Mouse (Mus musculus) heart, embryonic 11.5 days (tissue): Measurements from ENCODE around the gene Rwdd2b. TPM values are rescaled to one million over a fixed set of nuclear protein-coding genes. Genes with fewer than 3 reads are reported as not detected.

ENCODE experiments used
- ATAC-seq: fragments of 200-750 bp; cut with Nextera tagmentation; replicated peaks from 2 replicates; pipeline ENCODE4 v1.8.0; 2017; ENCODE audit warnings: moderate library complexity; ENCODE audit not compliant: insufficient number of reproducible peaks, low FRiP score, low TSS enrichment
- H3K27ac ChIP-seq: fragments of 300-500 bp; sonication (generic); 2 replicates; pipeline ENCODE4 v1.5.1; 2014; ENCODE audit warnings: mild to moderate bottlenecking, low read depth, low read length
- H3K27me3 ChIP-seq: fragments of 300-500 bp; sonication (generic); 2 replicates; pipeline ENCODE4 v1.6.1; 2014; ENCODE audit warnings: mild to moderate bottlenecking, low read length, mixed read lengths; ENCODE audit not compliant: control insufficient read depth, insufficient read depth
- H3K36me3 ChIP-seq: fragments of 300-500 bp; sonication (generic); 2 replicates; pipeline ENCODE4 v1.6.1; 2014; ENCODE audit warnings: mild to moderate bottlenecking, low read length, moderate library complexity, mixed read lengths; ENCODE audit not compliant: control insufficient read depth, insufficient read depth
- H3K4me1 ChIP-seq: fragments of 300-500 bp; sonication (generic); 2 replicates; pipeline ENCODE4 v1.6.1; 2014; ENCODE audit warnings: low read length; ENCODE audit not compliant: control insufficient read depth, insufficient read depth
- H3K4me2 ChIP-seq: fragments of 300-500 bp; sonication (generic); 2 replicates; pipeline ENCODE4 v1.6.1; 2014; ENCODE audit warnings: mild to moderate bottlenecking, moderate library complexity
- H3K4me3 ChIP-seq: fragments of 300-500 bp; sonication (generic); 2 replicates; pipeline ENCODE4 v1.5.1; 2014; ENCODE audit warnings: low read depth, low read length
- H3K9ac ChIP-seq: fragments of 300-500 bp; sonication (generic); 2 replicates; pipeline ENCODE4 v1.6.1; 2014; ENCODE audit warnings: mild to moderate bottlenecking, low read depth, low read length, moderate library complexity
- H3K9me3 ChIP-seq: fragments of 300-500 bp; sonication (generic); replicated peaks from 2 replicates; pipeline ENCODE4 v1.6.1; 2016; ENCODE audit warnings: low read length; ENCODE audit not compliant: control insufficient read depth
- whole genome bisulfite sequencing: fragments of 180-500 bp; shearing (Covaris S2); extraction: QIAGEN DNeasy Blood & Tissue Kit; methylation state at CpG from one replicate; pipeline ENCODE4 v1.1.7; 2014; ENCODE audit not compliant: insufficient replicate concordance; 5-methylcytosine and 5-hydroxymethylcytosine counted together
- polyA plus RNA-seq: library from polyadenylated mRNA; unstranded; fragments of >200 nt; fragmentation: Nextera tagmentation; extraction: Ambion mirVana; gene quantifications from 2 replicates; pipeline ENCODE4 v1.2.1, GENCODE M21; 2014

Gene Rwdd2b
- polyA plus RNA-seq, 1 experiment from 2014 or later, result 11.7 TPM

DNA sequence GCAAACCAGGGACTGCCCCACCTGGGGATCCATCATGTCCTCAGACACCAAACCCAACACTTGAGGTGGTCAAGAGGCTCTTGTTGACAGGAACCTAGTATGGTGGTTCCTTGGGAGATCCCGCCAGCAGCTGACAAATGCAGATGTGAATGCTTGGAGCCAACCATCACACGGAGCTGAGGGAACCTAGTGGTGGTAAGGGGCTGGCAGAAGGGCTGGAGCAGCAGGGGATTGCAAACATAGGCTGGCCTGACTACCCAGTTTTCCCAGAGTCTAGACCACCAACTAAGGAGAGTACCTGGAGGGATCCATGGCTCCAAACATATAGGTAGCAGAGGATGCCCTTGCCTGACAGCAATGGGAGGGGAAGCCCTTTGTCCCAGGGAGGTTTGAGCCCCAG, 12.9 kb upstream of the Rwdd2b start:
- Histone ChIP-seq H3K27me3 (no peaks in the 10 kb centered on the region), H3K27ac (no peak overlapping the region), H3K36me3 (no peaks in the 10 kb centered on the region), H3K4me3 (no peak overlapping the region), H3K4me1 (peaks cover 6% of the 10 kb centered on the region; the same call in 1 of the 2 replicates), H3K9ac (no peak overlapping the region), H3K9me3 (no peaks in the 10 kb centered on the region), H3K4me2 (no peak overlapping the region)
- WGBS, result 80% methylated on average over 2 of the region's 2 CpGs
- ATAC-seq, result no peak

DNA sequence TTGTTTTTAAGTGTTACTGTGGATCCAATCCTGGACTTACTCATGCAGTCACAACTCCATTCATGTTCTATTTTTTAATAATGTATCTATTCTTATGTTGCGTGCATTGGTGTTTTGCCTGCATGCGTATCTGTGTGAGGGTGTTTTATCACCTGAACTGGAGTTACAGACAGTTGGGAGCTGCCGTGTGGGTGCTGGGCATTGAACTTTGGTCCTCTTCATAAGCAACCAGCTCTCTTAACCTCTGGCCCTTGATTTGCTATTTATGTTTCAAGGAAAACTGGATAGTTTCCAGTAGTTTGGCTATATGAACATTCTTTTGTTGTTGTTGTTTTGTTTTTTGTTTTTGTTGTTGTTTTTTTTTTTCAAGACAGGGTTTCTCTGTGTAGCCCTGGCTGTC, 5.2 kb upstream of the Rwdd2b start:
- no peak for ATAC-seq
- H3K27ac ChIP-seq, result no peak overlapping the region
- H3K9me3 ChIP-seq, result no peaks in the 10 kb centered on the region
- H3K9ac ChIP-seq, result no peak overlapping the region
- no peaks in the 10 kb centered on the region for H3K27me3 ChIP-seq
- no peak overlapping the region for H3K4me3 ChIP-seq
- peaks cover 6% of the 10 kb centered on the region for H3K4me1 ChIP-seq
- H3K36me3 ChIP-seq, result no peaks in the 10 kb centered on the region
- no peak overlapping the region for H3K4me2 ChIP-seq
- WGBS, result 90% methylated on average over 3 of the region's 3 CpGs

- ATAC-seq, result no peak
- Histone ChIP-seq H3K27me3 (no peaks in the 10 kb centered on the region), H3K9ac (no peak overlapping the region), H3K27ac (no peak overlapping the region), H3K36me3 (no peaks in the 10 kb centered on the region), H3K9me3 (no peaks in the 10 kb centered on the region), H3K4me3 (no peak overlapping the region), H3K4me1 (peaks cover 6% of the 10 kb centered on the region), H3K4me2 (no peak overlapping the region)
These were observed 4.7 kb upstream of the Rwdd2b start for GRCm38 (mm10) chr16:87445110-87445509.

- Histone ChIP-seq H3K36me3 (no peaks in the 10 kb centered on the region), H3K9me3 (no peaks in the 10 kb centered on the region), H3K4me2 (no peak overlapping the region), H3K4me3 (no peak overlapping the region), H3K27ac (no peak overlapping the region), H3K27me3 (no peaks in the 10 kb centered on the region), H3K4me1 (peaks cover 9% of the 10 kb centered on the region), H3K9ac (no peak overlapping the region)
- 39% methylated on average over 1 of the region's 1 CpGs for WGBS
- ATAC-seq, result no peak
These were observed 3.7 kb upstream of the Rwdd2b start for GRCm38 (mm10) chr16:87444071-87444470.

DNA sequence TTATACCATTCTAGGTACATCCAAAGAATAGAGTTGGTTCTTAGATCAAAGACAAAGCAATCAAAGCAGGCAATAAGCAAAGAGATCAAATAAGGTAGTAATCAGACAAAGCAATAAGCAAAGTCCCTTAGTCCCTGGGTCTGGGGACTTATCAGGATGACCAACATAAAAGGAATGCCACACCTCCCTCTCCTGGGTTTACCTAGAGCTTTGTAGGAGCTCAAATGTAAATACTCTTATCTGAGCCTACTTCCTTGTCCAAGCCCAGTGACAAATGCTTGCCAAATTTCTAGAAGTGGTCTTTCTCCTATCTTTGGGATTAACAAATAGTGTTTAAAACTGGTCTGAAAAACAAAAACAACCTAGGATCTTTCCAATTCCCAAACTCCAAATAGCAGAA, 2.9 kb upstream of the Rwdd2b start:
- H3K4me3 ChIP-seq, result no peak overlapping the region
- no peaks in the 10 kb centered on the region for H3K36me3 ChIP-seq
- no peak overlapping the region for H3K9ac ChIP-seq
- no peak for ATAC-seq
- H3K4me1 ChIP-seq, result peaks cover 9% of the 10 kb centered on the region
- no peaks in the 10 kb centered on the region for H3K9me3 ChIP-seq
- H3K4me2 ChIP-seq, result no peak overlapping the region
- H3K27me3 ChIP-seq, result no peaks in the 10 kb centered on the region
- H3K27ac ChIP-seq, result no peak overlapping the region

DNA sequence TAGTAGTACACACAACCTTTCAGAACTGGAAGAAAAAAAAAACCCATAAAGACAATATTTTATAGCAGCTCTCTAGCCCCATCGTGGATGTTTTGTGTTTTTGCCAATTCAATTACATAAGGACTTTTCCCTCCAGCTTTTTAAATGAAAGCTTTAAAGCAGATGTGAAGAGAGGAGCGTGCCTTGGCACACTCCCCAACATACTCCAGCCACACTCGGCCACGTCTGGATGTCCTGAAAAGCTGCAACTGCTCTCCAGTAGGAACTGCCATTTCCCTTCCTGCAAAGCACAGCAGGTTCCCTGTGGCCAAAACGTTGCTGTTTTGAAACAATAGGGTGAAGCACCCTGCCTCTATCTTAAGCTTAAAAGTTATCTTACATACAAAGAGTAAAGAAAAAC, 1.9 kb upstream of the Rwdd2b start:
- Histone ChIP-seq H3K4me1 (peaks cover 9% of the 10 kb centered on the region), H3K36me3 (no peaks in the 10 kb centered on the region), H3K4me3 (no peak overlapping the region), H3K27ac (no peak overlapping the region), H3K9me3 (no peaks in the 10 kb centered on the region), H3K4me2 (no peak overlapping the region), H3K9ac (no peak overlapping the region), H3K27me3 (no peaks in the 10 kb centered on the region)
- no peak for ATAC-seq
- 46% methylated on average over 5 of the region's 5 CpGs for WGBS

DNA sequence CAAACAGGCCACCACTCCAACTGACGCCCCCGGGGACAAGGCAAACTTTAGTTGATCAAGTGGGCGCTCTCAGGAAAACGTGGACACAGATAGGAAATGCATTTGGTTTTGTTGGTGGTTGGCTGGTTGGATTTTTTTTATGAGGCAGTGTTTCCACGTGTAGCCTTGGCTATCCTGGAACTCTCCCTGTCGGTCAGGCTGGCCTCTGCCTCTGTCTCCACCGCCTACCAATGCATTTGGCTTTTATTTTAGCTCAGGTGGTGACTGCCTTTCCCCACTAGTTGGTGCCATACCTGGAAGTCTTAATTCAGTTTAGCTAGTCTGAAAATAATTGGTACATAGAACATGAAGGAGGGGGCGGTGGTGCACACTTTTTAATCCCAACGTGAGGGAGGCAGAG, 716 bp upstream of the Rwdd2b start:
- Histone ChIP-seq H3K4me1 (peaks cover 9% of the 10 kb centered on the region), H3K9me3 (no peaks in the 10 kb centered on the region), H3K9ac (peak overlapping the region; percentile 92), H3K27me3 (no peaks in the 10 kb centered on the region), H3K4me2 (peak overlapping the region; percentile 85), H3K27ac (no peak overlapping the region), H3K4me3 (peak overlapping the region; percentile 85), H3K36me3 (no peaks in the 10 kb centered on the region)
- WGBS, result 23% methylated on average over 9 of the region's 9 CpGs
- no peak for ATAC-seq

DNA sequence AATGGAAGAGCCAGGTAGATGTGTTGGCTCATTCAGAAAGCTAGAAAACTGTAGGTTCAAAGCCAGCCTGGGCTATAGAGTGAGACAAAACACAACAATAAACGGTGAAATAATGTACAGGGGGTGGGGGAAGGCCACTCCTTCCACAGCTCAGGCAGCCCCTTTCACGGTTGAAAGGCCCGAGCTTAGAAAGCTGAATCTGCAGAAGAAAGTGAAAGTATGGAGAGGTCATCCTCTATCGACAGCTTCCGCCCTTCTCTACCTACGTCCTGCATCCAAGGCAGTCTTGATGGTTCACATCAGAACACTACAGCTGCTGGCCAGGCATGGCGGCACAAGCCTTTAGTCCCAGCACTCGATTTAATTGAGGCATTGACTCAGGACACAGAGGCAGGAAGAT, 1.7 kb downstream of the Rwdd2b start:
- H3K4me1 ChIP-seq, result peaks cover 9% of the 10 kb centered on the region
- no peaks in the 10 kb centered on the region for H3K36me3 ChIP-seq
- WGBS, result 92% methylated on average over 8 of the region's 8 CpGs
- H3K4me3 ChIP-seq, result no peak overlapping the region
- no peak for ATAC-seq
- H3K9ac ChIP-seq, result no peak overlapping the region
- H3K27ac ChIP-seq, result no peak overlapping the region
- no peak overlapping the region for H3K4me2 ChIP-seq
- no peaks in the 10 kb centered on the region for H3K9me3 ChIP-seq
- no peaks in the 10 kb centered on the region for H3K27me3 ChIP-seq

GRCm38 (mm10) chr16:87437096-87437495, 3.3 kb downstream of the Rwdd2b start:
- Histone ChIP-seq H3K27me3 (no peaks in the 10 kb centered on the region), H3K4me1 (peaks cover 9% of the 10 kb centered on the region), H3K36me3 (no peaks in the 10 kb centered on the region), H3K27ac (no peak overlapping the region), H3K4me3 (no peak overlapping the region), H3K9me3 (no peaks in the 10 kb centered on the region), H3K4me2 (no peak overlapping the region), H3K9ac (no peak overlapping the region)
- no peak for ATAC-seq
- WGBS, result 91% methylated on average over 21 of the region's 21 CpGs
